Mouse (Mus musculus) small intestine, adult 10 weeks (tissue): Measurements from ENCODE around the gene Zbtb24. TPM values are rescaled to one million over a fixed set of nuclear protein-coding genes. Genes with fewer than 3 reads are reported as not detected.

Experiments
- polyA plus RNA-seq: library from polyadenylated mRNA; stranded (reverse); fragments of 350-450 nt; fragmentation: Illumina TruSeq; extraction: RNeasy Lipid Tissue Mini Kit (QIAGEN cat#74804); gene quantifications from one replicate; pipeline ENCODE4 v1.2.3, GENCODE M21; 2014; ENCODE audit warnings: low replicate concordance

Zbtb24 gene
- 11.7 TPM for polyA plus RNA-seq

DNA sequence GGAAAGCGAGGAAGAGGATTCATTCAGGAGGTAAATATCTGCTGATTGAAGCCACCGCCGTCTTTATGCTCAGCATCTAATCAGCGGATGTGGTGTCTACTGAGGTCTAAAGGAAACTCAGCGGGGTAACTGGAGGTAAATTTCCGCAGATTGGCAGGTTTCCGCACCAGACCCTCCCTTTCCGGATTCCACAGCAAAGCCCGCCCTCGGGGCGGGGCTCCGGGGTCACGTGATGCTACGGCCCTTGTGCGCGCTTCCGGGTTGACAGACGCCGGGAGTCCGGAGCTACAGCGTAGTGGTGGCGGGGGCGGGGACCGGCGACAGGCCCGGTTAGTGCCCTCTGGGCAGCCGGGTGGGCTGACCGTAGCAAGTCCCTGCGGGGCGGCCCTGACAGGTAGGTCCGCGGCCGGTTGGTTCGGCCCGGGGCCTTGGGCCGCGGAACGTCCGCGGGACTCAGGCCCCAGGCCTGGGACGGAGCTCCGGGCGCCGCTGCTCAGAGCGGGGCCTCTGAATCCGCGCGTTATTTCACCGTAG lies at the start of gene Zbtb24:
Gene Zbtb24 (plus strand): TSS at position 247 of the 534 bp plus-strand sequence.

DNA sequence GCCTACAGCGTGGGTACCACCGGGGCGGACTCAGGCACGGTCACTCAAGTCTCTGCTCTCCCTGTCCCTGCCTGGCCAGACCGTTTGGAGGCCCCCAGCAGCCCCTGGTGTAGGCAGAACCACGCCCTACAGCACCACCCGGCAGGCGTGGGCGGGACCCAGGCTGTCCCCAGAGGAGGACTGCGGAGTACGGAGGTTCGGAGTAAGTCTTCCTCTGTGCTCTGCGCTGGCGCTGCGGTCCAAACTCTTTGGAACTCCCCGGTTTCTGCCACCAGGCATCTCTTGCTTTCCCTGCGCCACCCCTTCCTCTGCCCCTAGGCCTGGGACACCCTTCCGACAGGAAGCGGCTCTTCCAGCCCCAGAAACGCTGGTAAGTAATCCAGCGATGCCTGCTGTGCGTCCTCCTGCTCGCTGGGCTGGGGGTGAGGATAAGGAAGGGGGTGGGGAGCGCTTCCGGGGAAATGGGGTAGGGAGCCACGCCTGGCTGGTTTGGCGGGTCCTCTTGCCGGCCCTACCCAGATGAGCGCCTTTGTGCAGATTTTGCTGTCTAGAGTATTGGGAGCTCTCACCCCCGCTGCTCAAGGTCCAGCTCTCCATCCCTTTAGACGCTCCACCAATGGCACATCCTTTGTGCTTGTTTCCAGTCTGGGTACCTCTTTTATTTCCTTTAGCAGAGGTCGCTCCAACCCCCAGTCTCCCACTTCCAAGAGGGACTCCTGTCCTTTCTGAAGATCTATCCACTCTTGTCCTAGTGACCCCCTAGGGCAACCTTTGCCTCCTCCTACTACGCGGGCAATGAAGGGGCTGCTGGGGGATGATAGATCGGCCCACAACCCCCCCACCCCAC lies 26.2 kb downstream of the Zbtb24 start, which contains the start of gene Mical1:
Gene Mical1 (plus strand): TSS at position 144 of the 847 bp plus-strand sequence.

DNA sequence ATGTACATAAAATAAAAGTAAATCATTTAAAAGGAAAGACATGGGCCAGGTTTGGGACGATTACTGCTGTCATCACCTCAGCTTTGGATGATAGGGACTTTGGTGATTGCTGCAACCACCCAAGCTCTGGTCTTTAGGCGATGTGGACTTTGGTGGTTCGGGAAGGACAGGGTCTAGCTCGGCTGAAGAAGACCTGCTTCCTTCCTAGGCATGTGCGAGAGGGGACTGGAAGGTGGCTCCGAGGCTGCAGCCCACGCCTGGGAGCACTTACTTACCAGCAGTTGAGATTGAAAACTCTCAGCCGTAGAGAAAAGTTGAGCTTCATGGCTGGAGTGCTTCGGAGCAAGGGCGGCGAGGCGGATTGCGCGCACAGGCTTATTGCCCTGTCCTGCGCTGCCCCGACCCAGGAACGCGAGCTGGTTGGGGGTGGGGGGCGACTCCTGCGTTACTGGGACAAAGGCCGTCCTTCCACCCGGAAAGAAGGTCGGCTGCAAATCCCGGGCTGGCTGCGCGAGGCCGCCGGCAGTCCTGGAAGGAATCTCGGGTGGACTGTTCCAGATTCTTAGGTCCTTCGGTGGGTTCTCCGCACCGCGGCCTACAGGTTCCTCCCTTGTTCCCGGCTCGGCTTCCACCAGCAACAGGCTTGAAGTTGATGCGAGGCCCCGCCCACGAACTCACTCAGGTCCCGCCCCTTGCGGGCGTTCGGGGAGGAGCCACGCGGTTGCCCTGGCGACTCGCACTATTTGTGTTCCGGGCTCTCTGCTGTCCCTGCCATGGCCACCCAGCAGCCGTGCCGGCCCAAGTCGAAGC lies 39.7 kb downstream of the Zbtb24 start, which contains the start of the genes Smpd2 and Ppil6:
Gene Smpd2 (minus strand): TSS at position 662 of the 810 bp plus-strand sequence.
Gene Ppil6 (plus strand): TSS at position 732 of the 810 bp plus-strand sequence.

Other genes starting within 250 kb of the Zbtb24 start
- gene Fig4, start 147.1 kb upstream of the Zbtb24 start, polyA plus RNA-seq = 13.9 TPM
- 0.04 TPM for gene Ak9, start 146.4 kb upstream of the Zbtb24 start, polyA plus RNA-seq
- 10.6 TPM for gene Mical1, start 25.9 kb downstream of the Zbtb24 start, polyA plus RNA-seq
- gene Smpd2, start 40.0 kb downstream of the Zbtb24 start, polyA plus RNA-seq = 2.6 TPM
- gene Ppil6, start 40.1 kb downstream of the Zbtb24 start, polyA plus RNA-seq = 2.5 TPM
- 606 TPM for gene Cd164, start 69.0 kb downstream of the Zbtb24 start, polyA plus RNA-seq